Mouse (Mus musculus) ovary, adult 18-20 months (tissue): Measurements from ENCODE around the gene Foxn2.

ENCODE experiments used
- DNase-seq: peaks from one replicate; pipeline ENCODE4 v3.0.0; 2022; ENCODE audit warnings: low spot score, mixed read lengths

The Foxn2 gene

GRCm38 (mm10) chr17:88493551-88493950 is 53.0 kb downstream of the Foxn2 start:
- DNase-seq = no peak

GRCm38 (mm10) chr17:88494121-88494771 is 53.7 kb downstream of the Foxn2 start:
- DNase-seq = no peak

- no peak for DNase-seq
These were observed 54.2 kb downstream of the Foxn2 start for GRCm38 (mm10) chr17:88494772-88495132.

- no peak for DNase-seq
These were observed 57.7 kb downstream of the Foxn2 start for GRCm38 (mm10) chr17:88498090-88498682.

- DNase-seq = no peak
These were observed 63.5 kb downstream of the Foxn2 start for GRCm38 (mm10) chr17:88504056-88504455.

- DNase-seq = no peak
These were observed 64.8 kb downstream of the Foxn2 start for GRCm38 (mm10) chr17:88505275-88505723.

GRCm38 (mm10) chr17:88505941-88506340 is 65.4 kb downstream of the Foxn2 start:
- DNase-seq = no peak

GRCm38 (mm10) chr17:88507376-88507775 is 66.9 kb downstream of the Foxn2 start:
- no peak for DNase-seq

- DNase-seq = peak; percentile 62
These were observed 68.5 kb downstream of the Foxn2 start for GRCm38 (mm10) chr17:88508846-88509508.

- DNase-seq = no peak
These were observed 69.5 kb downstream of the Foxn2 start for GRCm38 (mm10) chr17:88509999-88510398.

GRCm38 (mm10) chr17:88511095-88511551 is 70.6 kb downstream of the Foxn2 start:
- DNase-seq = peak; percentile 49

- DNase-seq = no peak
These were observed 76.0 kb downstream of the Foxn2 start for GRCm38 (mm10) chr17:88516477-88516876.

GRCm38 (mm10) chr17:88527781-88528180 is 87.3 kb downstream of the Foxn2 start:
- no peak for DNase-seq

- DNase-seq = peak; percentile 96
These were observed 89.2 kb downstream of the Foxn2 start, which contains the start of gene Ppp1r21 for GRCm38 (mm10) chr17:88529519-88530235. Gene Ppp1r21 (plus strand): TSS chr17:88530118.

GRCm38 (mm10) chr17:88530236-88530619 is 89.7 kb downstream of the Foxn2 start:
- DNase-seq = no peak

- DNase-seq = no peak
These were observed 90.2 kb downstream of the Foxn2 start for GRCm38 (mm10) chr17:88530667-88531066.

- DNase-seq = no peak
These were observed 90.7 kb downstream of the Foxn2 start for GRCm38 (mm10) chr17:88531176-88531575.

- DNase-seq = no peak
These were observed 97.4 kb downstream of the Foxn2 start for GRCm38 (mm10) chr17:88537842-88538430.
